In the genomic region with DNA sequence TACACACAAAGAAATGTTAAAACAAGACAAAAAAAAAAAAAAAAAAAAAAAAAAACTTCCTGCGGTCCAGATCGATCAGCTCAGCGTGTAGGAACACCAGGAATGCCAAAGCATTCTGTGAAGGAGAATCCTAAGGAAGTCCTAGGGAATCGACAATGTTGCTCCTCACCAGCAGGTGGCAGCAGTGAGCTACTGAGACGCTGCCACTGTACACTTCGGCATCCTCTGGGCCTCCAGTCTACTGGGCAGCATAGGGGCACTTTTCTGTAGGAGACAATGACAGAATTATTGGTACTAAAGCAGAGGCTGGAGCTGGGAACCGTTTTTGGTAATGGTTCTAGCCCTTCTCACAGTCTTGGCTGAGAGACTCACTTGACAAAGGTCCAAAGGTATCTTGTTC, we compare ENCODE assay signal across 8 mouse cellular contexts. TPM values are rescaled to one million over a fixed set of nuclear protein-coding genes. Genes with fewer than 3 reads are reported as not detected.
DNase-seq lines count a peak whose midpoint lies in the region; ATAC-seq and TF ChIP-seq lines count a peak whose summit lies in the region.

No protein-coding gene starts in this region.

- DNase-seq in 3T3-L1 (ENCODE audit: low read depth, low spot score), result peak; percentile 95
- peak; percentile 88 for DNase-seq in adrenal gland, postnatal 25 days
- DNase-seq in embryonic facial prominence, embryonic 14.5 days (ENCODE audit: low spot score), result peak; percentile 92
- peak; percentile 85 to 89 for DNase-seq in heart, adult 2 months
- DNase-seq in kidney, adult 18-20 months, result peak; percentile 90
- DNase-seq in limb, embryonic 10.5 days (ENCODE audit: low spot score), result peak; percentile 96

- H3K4me2 ChIP-seq in embryonic facial prominence, embryonic 14.5 days (ENCODE audit: low read depth, low read length), result no peak overlapping the region
- H3K4me2 ChIP-seq in midbrain, embryonic 13.5 days (replicated peaks), result no peak overlapping the region

- no peaks in the 10 kb centered on the region for H3K9me3 ChIP-seq in embryonic facial prominence, embryonic 14.5 days (ENCODE audit: control insufficient read depth, low read length)
- H3K9me3 ChIP-seq in limb, embryonic 10.5 days (replicated peaks), result no peaks in the 10 kb centered on the region
- H3K9me3 ChIP-seq in midbrain, embryonic 13.5 days, result no peaks in the 10 kb centered on the region

- no peak overlapping the region for H3K27ac ChIP-seq in embryonic facial prominence, embryonic 14.5 days (replicated peaks; ENCODE audit: low read depth, low read length)
- H3K27ac ChIP-seq in heart, adult 2 months, result no peak overlapping the region; the same call in 1 of the 2 replicates
- H3K27ac ChIP-seq in limb, embryonic 10.5 days, result 0 out of 2 replicates have a peak overlapping the region, but pooled peaks have one; percentile 2
- no peak overlapping the region for H3K27ac ChIP-seq in midbrain, embryonic 13.5 days
- H3K27ac ChIP-seq in small intestine, adult 2 months (ENCODE audit: insufficient read depth, low read depth, low read length), result peak overlapping the region; percentile 54

- H3K4me1 ChIP-seq in embryonic facial prominence, embryonic 14.5 days (ENCODE audit: control insufficient read depth, insufficient read depth, low read length), result peaks cover 13% of the 10 kb centered on the region; the same call in 1 of the 2 replicates
- peaks cover 4% of the 10 kb centered on the region for H3K4me1 ChIP-seq in heart, adult 2 months (ENCODE audit: control insufficient read depth, insufficient read depth, low read length)
- peaks cover 26% of the 10 kb centered on the region for H3K4me1 ChIP-seq in limb, embryonic 10.5 days
- H3K4me1 ChIP-seq in midbrain, embryonic 13.5 days (replicated peaks), result peaks cover 12% of the 10 kb centered on the region
- peaks cover 3% of the 10 kb centered on the region for H3K4me1 ChIP-seq in small intestine, adult 2 months (ENCODE audit: control insufficient read depth, insufficient read depth, insufficient read length, low read length)

- H3K36me3 ChIP-seq in embryonic facial prominence, embryonic 14.5 days (ENCODE audit: control insufficient read depth, insufficient read depth, low read length), result no peaks in the 10 kb centered on the region
- no peaks in the 10 kb centered on the region for H3K36me3 ChIP-seq in heart, adult 2 months (ENCODE audit: control insufficient read depth, insufficient read depth, low read length)
- H3K36me3 ChIP-seq in limb, embryonic 10.5 days, result no peaks in the 10 kb centered on the region
- no peaks in the 10 kb centered on the region for H3K36me3 ChIP-seq in midbrain, embryonic 13.5 days
- H3K36me3 ChIP-seq in small intestine, adult 2 months (ENCODE audit: control insufficient read depth, insufficient read depth, low read length), result no peaks in the 10 kb centered on the region

- no peak overlapping the region for H3K4me3 ChIP-seq in embryonic facial prominence, embryonic 14.5 days (ENCODE audit: low read depth, low read length)
- no peak overlapping the region for H3K4me3 ChIP-seq in heart, adult 2 months
- H3K4me3 ChIP-seq in limb, embryonic 10.5 days, result no peak overlapping the region
- no peak overlapping the region for H3K4me3 ChIP-seq in midbrain, embryonic 13.5 days (replicated peaks)
- no peak overlapping the region for H3K4me3 ChIP-seq in small intestine, adult 2 months (ENCODE audit: low read depth, low read length)

- no peak overlapping the region for H3K9ac ChIP-seq in embryonic facial prominence, embryonic 14.5 days (ENCODE audit: low read depth, low read length)
- H3K9ac ChIP-seq in heart, adult 2 months (ENCODE audit: low read depth, low read length), result no peak overlapping the region
- no peak overlapping the region for H3K9ac ChIP-seq in midbrain, embryonic 13.5 days (replicated peaks)

- 1% methylated on average over 7 of the region's 7 CpGs for WGBS in embryonic facial prominence, embryonic 14.5 days
- WGBS in heart, adult 2 months, result 0% methylated on average over 7 of the region's 7 CpGs
- 5% methylated on average over 7 of the region's 7 CpGs for WGBS in limb, embryonic 10.5 days
- WGBS in midbrain, embryonic 13.5 days, result 2% methylated on average over 5 of the region's 7 CpGs
- WGBS in small intestine, adult 2 months, result 0% methylated on average over 7 of the region's 7 CpGs

- TF ChIP-seq CTCF in heart, adult 2 months (IDR thresholded peaks at IDR 0.05), result peak; percentile 93
- peak; percentile 99; the same call in 1 of the 2 replicates for TF ChIP-seq CTCF in small intestine, adult 2 months (IDR thresholded peaks at IDR 0.05; ENCODE audit: extremely low read depth, insufficient read length, insufficient replicate concordance, low read depth, low read length)

- intact Hi-C loops in heart, adult 2 months (cut with DNase I), result loop anchor here (1.0 to 10.0 kb wide), 3 partner anchors 40 to 143 kb away; a partner anchor contains a TSS

- TF ChIP-seq EP300 in heart, adult 2 months (IDR thresholded peaks at IDR 0.05; ENCODE audit: insufficient read depth, low read depth, low read length), result peak; percentile 97

- TF ChIP-seq POLR2A in heart, adult 2 months (IDR thresholded peaks at IDR 0.05; ENCODE audit: insufficient read depth, low read depth, low read length), result no peak
- TF ChIP-seq POLR2A in small intestine, adult 2 months (IDR thresholded peaks at IDR 0.05; ENCODE audit: low read depth, low read length), result no peak

- no peaks in the 10 kb centered on the region for H3K27me3 ChIP-seq in embryonic facial prominence, embryonic 14.5 days (replicated peaks; ENCODE audit: control insufficient read depth, insufficient read depth, low read length)
- no peaks in the 10 kb centered on the region for H3K27me3 ChIP-seq in heart, adult 2 months (ENCODE audit: control insufficient read depth, insufficient read depth, low read length)
- no peaks in the 10 kb centered on the region for H3K27me3 ChIP-seq in limb, embryonic 10.5 days (ENCODE audit: low read depth, poor library complexity, severe bottlenecking)
- H3K27me3 ChIP-seq in midbrain, embryonic 13.5 days, result no peaks in the 10 kb centered on the region
- H3K27me3 ChIP-seq in small intestine, adult 2 months (ENCODE audit: control insufficient read depth, insufficient read depth, low read length), result no peaks in the 10 kb centered on the region

- no peaks in the 10 kb centered on the region for H3K79me2 ChIP-seq in heart, adult 2 months (replicated peaks; ENCODE audit: control insufficient read depth, insufficient read depth, low read length)

- peak; percentile 81 for ATAC-seq in embryonic facial prominence, embryonic 14.5 days (ENCODE audit: low read depth)
- ATAC-seq in midbrain, embryonic 13.5 days, result peak; percentile 80

RNA-seq across cellular contexts. Expression of a gene that starts 14.6 kb away (rescaled TPM):
- total RNA-seq in adrenal gland, postnatal 25 days (2021), result 0.15 TPM in 1 of 2 replicates, not detected in the other
- polyA plus RNA-seq in embryonic facial prominence, embryonic 14.5 days (2014; fragmentation: Nextera tagmentation; extraction: Ambion mirVana), result 31.2 and 45.0 TPM in 2 replicates
- not detected for total RNA-seq in heart, adult 2 months (2021)
- 0.06 TPM in 1 of 2 replicates, not detected in the other for polyA plus RNA-seq in heart, adult 2 months (2012; rRNA removed)
- polyA plus RNA-seq in limb, embryonic 10.5 days (2016; fragmentation: Nextera tagmentation; extraction: Ambion mirVana), result 1.6 and 1.8 TPM in 2 replicates
- polyA plus RNA-seq in midbrain, embryonic 13.5 days (2015; fragmentation: Nextera tagmentation; extraction: Ambion mirVana), result 0.14 and 0.28 TPM in 2 replicates
- polyA plus RNA-seq in small intestine, adult 2 months (2012; rRNA removed), result not detected in 2 replicates

RNA-seq across cellular contexts. Expression of a gene that starts 24.4 kb away (rescaled TPM):
- total RNA-seq in adrenal gland, postnatal 25 days (2021), result 49.9 and 82.8 TPM in 2 replicates
- polyA plus RNA-seq in embryonic facial prominence, embryonic 14.5 days (2014; fragmentation: Nextera tagmentation; extraction: Ambion mirVana), result 15.5 and 16.5 TPM in 2 replicates
- total RNA-seq in heart, adult 2 months (2021), result 10 to 100 TPM; 36.5 to 41.5 TPM
- polyA plus RNA-seq in heart, adult 2 months (2012; rRNA removed), result 9.6 and 17.3 TPM in 2 replicates
- 9.1 and 9.8 TPM in 2 replicates for polyA plus RNA-seq in limb, embryonic 10.5 days (2016; fragmentation: Nextera tagmentation; extraction: Ambion mirVana)
- 5.6 TPM in 2 replicates for polyA plus RNA-seq in midbrain, embryonic 13.5 days (2015; fragmentation: Nextera tagmentation; extraction: Ambion mirVana)
- polyA plus RNA-seq in small intestine, adult 2 months (2012; rRNA removed), result 7.0 and 13.8 TPM in 2 replicates

RNA-seq across cellular contexts. Expression of a gene that starts 31.0 kb away (rescaled TPM):
- 14.4 and 24.0 TPM in 2 replicates for total RNA-seq in adrenal gland, postnatal 25 days (2021)
- 52.5 and 60.5 TPM in 2 replicates for polyA plus RNA-seq in embryonic facial prominence, embryonic 14.5 days (2014; fragmentation: Nextera tagmentation; extraction: Ambion mirVana)
- total RNA-seq in heart, adult 2 months (2021), result 10 to 100 TPM; 10.8 to 13.2 TPM
- polyA plus RNA-seq in heart, adult 2 months (2012; rRNA removed), result 22.1 and 26.2 TPM in 2 replicates
- 150 and 163 TPM in 2 replicates for polyA plus RNA-seq in limb, embryonic 10.5 days (2016; fragmentation: Nextera tagmentation; extraction: Ambion mirVana)
- polyA plus RNA-seq in midbrain, embryonic 13.5 days (2015; fragmentation: Nextera tagmentation; extraction: Ambion mirVana), result 41.4 and 44.1 TPM in 2 replicates
- 10.2 and 20.3 TPM in 2 replicates for polyA plus RNA-seq in small intestine, adult 2 months (2012; rRNA removed)

RNA-seq across cellular contexts. Expression of a gene that starts 50.1 kb away (rescaled TPM):
- 72.4 and 77.8 TPM in 2 replicates for total RNA-seq in adrenal gland, postnatal 25 days (2021)
- 79.0 and 83.2 TPM in 2 replicates for polyA plus RNA-seq in embryonic facial prominence, embryonic 14.5 days (2014; fragmentation: Nextera tagmentation; extraction: Ambion mirVana)
- 10 to 100 TPM; 19.0 to 24.1 TPM for total RNA-seq in heart, adult 2 months (2021)
- polyA plus RNA-seq in heart, adult 2 months (2012; rRNA removed), result 27.8 and 36.7 TPM in 2 replicates
- polyA plus RNA-seq in limb, embryonic 10.5 days (2016; fragmentation: Nextera tagmentation; extraction: Ambion mirVana), result 123 and 135 TPM in 2 replicates
- polyA plus RNA-seq in midbrain, embryonic 13.5 days (2015; fragmentation: Nextera tagmentation; extraction: Ambion mirVana), result 93.8 and 105 TPM in 2 replicates
- 15.9 and 30.0 TPM in 2 replicates for polyA plus RNA-seq in small intestine, adult 2 months (2012; rRNA removed)

RNA-seq across cellular contexts. Expression of a gene that starts 55.7 kb away (rescaled TPM):
- 379 TPM in 2 replicates for total RNA-seq in adrenal gland, postnatal 25 days (2021)
- 466 and 478 TPM in 2 replicates for polyA plus RNA-seq in embryonic facial prominence, embryonic 14.5 days (2014; fragmentation: Nextera tagmentation; extraction: Ambion mirVana)
- 100 to 1,000 TPM; 287 to 351 TPM for total RNA-seq in heart, adult 2 months (2021)
- 82.0 and 160 TPM in 2 replicates for polyA plus RNA-seq in heart, adult 2 months (2012; rRNA removed)
- polyA plus RNA-seq in limb, embryonic 10.5 days (2016; fragmentation: Nextera tagmentation; extraction: Ambion mirVana), result 351 and 381 TPM in 2 replicates
- 472 and 474 TPM in 2 replicates for polyA plus RNA-seq in midbrain, embryonic 13.5 days (2015; fragmentation: Nextera tagmentation; extraction: Ambion mirVana)
- polyA plus RNA-seq in small intestine, adult 2 months (2012; rRNA removed), result 41.8 and 47.8 TPM in 2 replicates

Comparison
In these comparisons a context has a peak if more than half of its experiments do, and no peak if none do; other contexts are left out.
1. H3K27ac ChIP-seq: peak in limb, embryonic 10.5 days (single experiment) and small intestine, adult 2 months (single experiment); none in embryonic facial prominence, embryonic 14.5 days (single experiment), heart, adult 2 months (single experiment) and midbrain, embryonic 13.5 days (single experiment).
2. RNA of a gene that starts 14.6 kb away (polyA plus RNA-seq): 31.2 to 45.0 TPM in embryonic facial prominence, embryonic 14.5 days; 1.6 to 1.8 TPM in limb, embryonic 10.5 days, 0.14 to 0.28 TPM in midbrain, embryonic 13.5 days, not detected in small intestine, adult 2 months and 0.06 TPM in heart, adult 2 months; every median in the first group is over 10 times any median in the second.
3. Peak in every context shown above with its lines, with median percentiles within 50 percentile points of each other: DNase-seq.